Mouse (Mus musculus) G1E-ER4 (cell line): ENCODE measurements around the gene Gusb. TPM values are rescaled to one million over a fixed set of nuclear protein-coding genes. Genes with fewer than 3 reads are reported as not detected.

Experiments
- GATA1 ChIP-seq: IDR thresholded peaks from one replicate; pipeline ENCODE4 v1.8.0; 2012; ENCODE audit warnings: low read length, inconsistent platforms
- polyA plus RNA-seq: library from polyadenylated mRNA; stranded (reverse); fragments of >175 nt; gene quantifications from 2 replicates; pipeline ENCODE4 v1.2.3, GENCODE M21; 2012

Gene Gusb
- polyA plus RNA-seq, 1 experiment = 21.1 TPM

DNA sequence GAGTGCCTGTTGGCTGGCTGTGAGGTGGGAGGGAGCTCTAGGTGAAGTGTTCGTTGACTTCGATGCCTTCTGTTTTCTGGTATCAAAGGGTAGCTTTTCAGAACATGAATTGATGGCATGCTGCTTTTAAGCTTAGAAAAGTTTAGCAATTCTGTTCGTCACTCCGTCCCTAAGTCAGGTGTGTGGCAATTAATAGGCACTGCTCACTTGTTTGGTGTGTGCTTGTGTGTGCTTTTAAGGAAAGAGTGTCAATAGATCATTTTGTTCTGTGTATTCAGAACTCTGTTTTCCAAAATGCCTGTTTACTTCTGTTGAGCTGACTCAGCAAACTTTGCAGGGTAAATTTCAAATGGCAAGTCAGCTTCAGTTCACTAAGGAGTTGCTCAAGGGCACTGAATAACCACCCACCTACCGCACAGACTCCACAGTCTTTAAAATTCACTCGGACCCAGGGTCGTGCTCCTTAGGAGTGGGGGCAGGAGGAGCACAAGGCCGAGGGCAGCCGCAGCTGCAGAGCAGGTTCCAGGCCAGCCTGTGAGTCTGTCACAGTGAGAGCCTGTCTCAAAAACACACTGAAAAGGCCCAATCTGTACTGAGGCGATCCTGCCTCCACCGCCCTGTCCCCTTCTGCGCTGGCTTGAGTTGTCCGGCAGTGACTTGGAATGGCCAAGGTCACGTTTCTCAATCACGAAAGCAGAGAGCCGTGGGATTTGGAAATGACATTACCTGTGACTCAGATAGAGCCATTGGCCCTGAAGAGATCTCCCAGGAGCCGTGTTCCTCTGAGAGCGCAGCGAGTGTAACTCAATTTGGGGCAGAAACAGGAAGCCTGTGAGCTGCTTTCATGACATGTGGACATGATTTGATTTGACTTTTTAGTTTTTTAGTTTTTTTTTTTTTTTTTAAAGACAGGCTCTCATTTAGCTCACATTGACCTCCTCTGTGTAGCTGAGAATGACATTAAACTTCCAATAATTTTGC lies 28.9 kb upstream of the Gusb start:
- TF ChIP-seq GATA1 = no peak

DNA sequence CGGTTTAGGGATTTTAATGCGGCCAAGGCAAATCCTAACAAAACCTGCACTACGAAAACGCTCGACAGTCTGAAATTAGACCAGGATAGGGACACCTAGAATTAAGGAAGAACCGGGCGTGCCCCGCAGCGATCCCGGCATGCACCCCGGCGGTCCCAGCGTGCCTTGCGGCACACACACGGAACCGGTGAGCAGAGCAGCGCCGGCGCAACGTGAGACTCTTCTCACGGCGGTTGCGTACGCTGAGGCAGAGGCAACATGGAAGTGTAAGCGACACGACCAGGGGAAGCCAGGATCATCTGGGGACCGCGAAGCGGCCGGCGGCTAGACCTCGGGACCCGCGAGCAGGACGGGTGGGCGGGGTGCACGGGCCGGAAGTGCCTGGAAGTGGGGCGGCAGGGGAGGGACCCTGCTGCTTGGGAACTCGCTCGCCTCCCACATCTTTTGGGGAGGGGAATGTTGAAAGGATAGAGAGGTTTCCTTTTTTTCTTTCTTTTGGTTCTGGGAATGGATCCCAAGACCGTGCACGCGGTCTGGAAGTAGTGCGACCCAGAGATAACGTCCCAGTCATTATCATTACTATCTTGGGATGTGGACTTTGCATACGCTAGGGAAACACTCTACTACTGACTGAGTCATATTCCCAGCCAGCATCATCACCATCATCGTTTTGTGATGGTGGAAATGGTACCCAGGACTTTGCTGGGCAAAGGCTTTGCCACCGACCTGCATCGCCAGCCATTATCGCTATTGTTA lies 26.5 kb upstream of the Gusb start, which contains the start of the genes Asl and Crcp:
Gene Asl, minus strand, starts transcription at position 106 of the 756 bp plus-strand sequence.
Gene Crcp, plus strand, starts transcription at position 149 of the 756 bp plus-strand sequence.
- TF ChIP-seq GATA1 = no peak

GRCm38 (mm10) chr5:130027696-130028095 lies 24.8 kb upstream of the Gusb start:
- TF ChIP-seq GATA1 = no peak

DNA sequence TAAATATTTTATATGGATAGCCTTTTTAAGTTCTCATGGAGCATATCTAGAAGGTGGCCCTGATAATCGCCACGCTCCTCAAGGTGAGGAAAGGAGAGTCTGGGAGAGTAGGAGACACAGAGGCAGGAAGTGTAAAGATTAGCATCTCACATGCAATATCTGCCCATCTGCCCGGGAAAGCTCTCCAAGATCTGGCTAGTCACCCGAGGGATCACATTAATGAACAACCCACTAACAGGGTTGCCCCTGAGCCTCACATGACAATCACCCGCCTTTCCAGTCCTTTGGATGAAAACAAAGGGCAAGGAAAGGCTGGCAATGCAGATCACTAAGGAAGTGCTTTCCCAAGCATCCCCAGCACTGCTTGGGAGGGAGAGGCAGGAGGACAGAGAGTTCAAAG lies 24.3 kb upstream of the Gusb start:
- no peak for TF ChIP-seq GATA1

GRCm38 (mm10) chr5:130023767-130024539 lies 21.1 kb upstream of the Gusb start:
- no peak for TF ChIP-seq GATA1

DNA sequence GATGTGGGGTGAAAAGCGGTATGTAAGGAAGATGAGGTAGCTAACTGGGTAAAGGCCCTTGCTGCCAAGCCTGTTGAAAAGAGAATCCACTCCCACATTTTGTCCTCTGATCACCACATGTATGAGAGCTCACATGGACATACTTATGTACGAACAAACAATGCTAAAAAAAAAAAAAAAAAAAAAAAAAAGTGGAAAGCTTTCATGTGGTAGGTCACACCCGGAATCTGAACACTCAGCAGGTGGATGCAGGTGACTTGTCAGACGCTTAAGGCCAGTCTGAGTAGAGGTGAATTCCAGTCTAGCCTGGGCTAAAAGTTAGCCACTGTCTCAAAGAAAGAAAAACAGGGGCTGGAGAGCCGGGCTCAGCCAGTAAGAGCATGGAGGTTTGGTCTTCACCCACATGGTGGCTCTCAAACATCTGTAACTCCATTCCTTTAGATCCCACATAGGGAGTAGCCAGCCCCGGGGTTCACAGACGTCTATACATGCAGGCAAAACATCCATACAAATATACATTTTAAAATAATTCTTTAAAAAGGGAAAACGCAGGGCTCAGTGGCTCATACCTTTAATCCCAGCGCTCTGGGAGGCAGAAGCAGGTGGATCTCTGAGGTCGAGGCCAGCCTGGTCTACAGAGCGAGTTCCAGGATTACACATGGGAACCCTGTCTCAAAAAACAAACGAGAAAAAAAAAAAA lies 20.4 kb upstream of the Gusb start:
- no peak for TF ChIP-seq GATA1

DNA sequence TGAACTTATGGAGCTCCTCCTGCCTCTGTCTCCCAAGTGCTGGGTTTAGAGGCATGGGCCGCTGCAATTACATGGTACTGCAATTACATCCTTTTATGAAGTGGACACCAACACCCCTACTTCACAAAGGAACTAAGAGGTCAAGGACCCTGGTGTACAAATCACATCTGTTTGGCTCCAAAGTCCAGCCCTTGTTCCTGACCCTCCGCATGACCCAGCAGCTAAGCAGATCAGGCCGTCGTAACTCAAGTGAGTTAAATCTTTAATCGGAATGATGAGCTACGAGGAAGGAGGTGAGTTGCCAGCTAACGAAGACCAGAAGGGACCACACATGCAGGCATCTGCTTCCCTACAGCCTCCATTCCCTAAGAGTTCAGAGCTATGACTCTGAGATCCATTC lies 19.5 kb upstream of the Gusb start:
- TF ChIP-seq GATA1 = no peak

- TF ChIP-seq GATA1 = no peak
Measured at GRCm38 (mm10) chr5:130021361-130021966, 18.6 kb upstream of the Gusb start.

DNA sequence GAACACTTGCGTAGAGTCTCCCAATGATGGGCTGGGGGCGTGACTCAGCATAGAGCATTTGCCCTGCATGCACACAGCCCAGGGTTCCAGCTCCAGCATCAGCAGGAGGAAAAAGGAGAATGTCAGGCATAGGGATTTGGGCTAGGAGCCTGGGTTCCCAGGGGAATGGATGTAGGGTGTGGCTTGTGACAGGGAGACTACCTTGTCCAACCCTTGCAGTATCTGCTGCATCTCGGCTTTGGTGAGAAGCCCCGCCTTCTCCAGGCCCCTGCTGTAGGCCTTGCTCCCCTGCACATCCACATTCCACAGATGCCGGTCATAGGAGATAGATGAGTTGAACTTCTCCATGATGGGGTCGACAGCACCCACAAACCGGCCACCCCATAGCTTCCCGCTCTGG lies 16.6 kb upstream of the Gusb start:
- no peak for TF ChIP-seq GATA1

- TF ChIP-seq GATA1 = no peak
Measured at GRCm38 (mm10) chr5:130015104-130015503, 12.3 kb upstream of the Gusb start.

DNA sequence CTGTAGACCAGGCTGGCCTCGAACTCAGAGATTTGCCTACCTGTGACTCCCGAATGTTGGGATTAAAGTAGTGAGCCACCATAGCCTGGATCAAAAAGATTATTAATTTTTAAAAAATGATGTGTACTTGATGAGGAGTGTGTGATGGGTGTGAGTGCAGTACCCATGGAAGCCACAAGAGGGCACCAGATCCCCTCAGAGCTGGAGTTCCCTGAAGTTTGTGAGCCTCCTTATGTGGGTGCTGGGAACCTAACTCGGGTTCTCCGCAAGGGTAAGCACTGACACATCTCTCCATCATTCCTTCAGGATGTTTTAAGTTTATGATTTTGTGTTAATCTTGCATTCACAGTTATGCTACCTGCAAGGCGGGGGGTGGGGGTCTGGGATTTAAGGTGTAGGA lies 8.1 kb upstream of the Gusb start:
- no peak for TF ChIP-seq GATA1

DNA sequence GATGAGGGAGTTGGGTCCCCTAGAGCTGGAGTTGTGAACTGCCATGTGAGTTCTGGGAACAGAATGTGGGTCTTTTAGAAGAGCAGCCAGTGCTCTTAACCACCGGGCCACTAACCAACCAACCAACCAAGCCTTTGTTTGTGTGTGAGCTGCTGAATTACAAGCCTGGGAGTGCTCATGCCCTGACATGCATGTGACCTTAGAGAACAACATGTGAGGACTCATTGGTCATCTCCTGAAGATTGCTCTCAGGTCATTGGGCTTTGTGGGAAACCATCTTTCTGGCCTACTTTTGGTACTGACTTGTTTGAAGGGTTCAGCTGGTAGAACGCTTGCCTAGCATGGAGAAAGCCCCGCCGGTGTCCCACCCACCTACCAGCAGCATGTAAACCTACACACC lies 6.9 kb upstream of the Gusb start:
- TF ChIP-seq GATA1 = no peak

- TF ChIP-seq GATA1 = no peak
Measured at GRCm38 (mm10) chr5:130008034-130008590, 5.3 kb upstream of the Gusb start.

DNA sequence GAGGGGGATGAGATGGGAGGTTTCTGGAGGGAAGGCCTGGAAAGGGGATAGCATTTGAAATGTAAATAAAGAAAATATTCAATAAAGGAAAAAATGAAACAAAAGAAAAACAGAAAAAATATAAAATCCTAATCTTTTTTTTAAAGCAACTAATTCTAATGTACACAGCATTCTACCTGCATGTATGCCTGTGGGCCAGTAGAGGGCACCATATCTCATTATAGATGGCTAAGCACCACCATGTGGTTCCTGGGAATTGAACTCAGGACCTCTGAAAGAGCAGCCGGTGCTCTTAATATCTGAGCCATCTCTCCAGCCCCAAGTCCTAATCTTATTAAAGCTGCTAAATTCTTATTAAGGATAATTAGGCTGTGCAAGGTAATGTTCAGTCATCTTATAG lies 4.5 kb upstream of the Gusb start:
- no peak for TF ChIP-seq GATA1

DNA sequence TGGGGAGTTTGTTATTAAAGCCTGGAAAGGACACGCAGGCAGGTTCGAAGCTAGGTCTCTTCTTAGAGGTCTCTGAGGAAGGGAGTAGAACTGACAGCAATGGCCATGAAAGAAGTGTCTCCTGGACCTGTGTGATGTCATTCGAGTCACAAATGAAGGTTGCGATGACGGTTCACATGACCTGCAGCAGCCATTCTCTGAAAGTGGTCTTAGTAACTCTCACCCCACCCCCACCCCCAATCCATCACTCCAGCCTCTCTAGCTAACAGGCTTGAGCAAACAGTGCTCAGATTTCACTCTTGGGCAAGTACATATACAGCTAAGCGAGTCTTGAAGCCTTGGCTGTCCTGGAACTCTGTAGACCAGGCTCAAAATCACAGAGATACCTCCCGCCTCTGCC lies 380 bp upstream of the Gusb start:
- no peak for TF ChIP-seq GATA1
